Mouse (Mus musculus): ENCODE measurements around the gene Rcsd1. TPM values are rescaled to one million over a fixed set of nuclear protein-coding genes. Genes with fewer than 3 reads are reported as not detected.

Rcsd1 gene
- total and polyA plus RNA-seq, 3 experiments = 57.2 to 81.5 (median 68.7) TPM

GRCm38 (mm10) chr1:165724219-165725033 is 14.9 kb upstream of the Rcsd1 start:
- no peaks in the 10 kb centered on the region for H3K27me3 ChIP-seq (ENCODE audit: control insufficient read depth, insufficient read depth, low read length)
- no peak for DNase-seq
- 41% methylated on average over 11 of the region's 11 CpGs for WGBS
- H3K4me3 ChIP-seq = no peak overlapping the region
- no peaks in the 10 kb centered on the region for H3K36me3 ChIP-seq (ENCODE audit: control insufficient read depth, insufficient read depth, low read length)
- H3K9ac ChIP-seq (ENCODE audit: low read depth, low read length) = no peak overlapping the region
- TF ChIP-seq CTCF (IDR thresholded peaks at IDR 0.05) (peak; percentile 43), EP300 (IDR thresholded peaks at IDR 0.05; ENCODE audit: insufficient read depth, low read depth, low read length) (no peak), POLR2A (IDR thresholded peaks at IDR 0.05; ENCODE audit: insufficient read depth, low read depth, low read length) (no peak)
- H3K27ac ChIP-seq = peak overlapping the region; percentile 51
- intact Hi-C loops (cut with DNase I) = no loop called here
- H3K4me1 ChIP-seq (ENCODE audit: control insufficient read depth, insufficient read depth, low read length) = peaks cover 3% of the 10 kb centered on the region; the same call in 1 of the 2 replicates
- no peaks in the 10 kb centered on the region for H3K79me2 ChIP-seq (replicated peaks; ENCODE audit: control insufficient read depth, insufficient read depth, low read length)

GRCm38 (mm10) chr1:165722531-165723123 is 13.1 kb upstream of the Rcsd1 start:
- intact Hi-C loops (cut with DNase I) = no loop called here
- no peak for TF ChIP-seq EP300 (IDR thresholded peaks at IDR 0.05; ENCODE audit: insufficient read depth, low read depth, low read length)
- TF ChIP-seq POLR2A (IDR thresholded peaks at IDR 0.05; ENCODE audit: insufficient read depth, low read depth, low read length) = no peak
- no peak for TF ChIP-seq CTCF (IDR thresholded peaks at IDR 0.05)
- H3K79me2 ChIP-seq (replicated peaks; ENCODE audit: control insufficient read depth, insufficient read depth, low read length) = no peaks in the 10 kb centered on the region
- H3K9ac ChIP-seq (ENCODE audit: low read depth, low read length) = no peak overlapping the region
- peaks cover 8% of the 10 kb centered on the region for H3K4me1 ChIP-seq (ENCODE audit: control insufficient read depth, insufficient read depth, low read length)
- H3K27ac ChIP-seq = no peak overlapping the region
- 85% methylated on average over 9 of the region's 9 CpGs for WGBS
- H3K36me3 ChIP-seq (ENCODE audit: control insufficient read depth, insufficient read depth, low read length) = no peaks in the 10 kb centered on the region
- DNase-seq = no peak
- H3K27me3 ChIP-seq (ENCODE audit: control insufficient read depth, insufficient read depth, low read length) = no peaks in the 10 kb centered on the region
- H3K4me3 ChIP-seq = no peak overlapping the region

GRCm38 (mm10) chr1:165718543-165719105 is 9.1 kb upstream of the Rcsd1 start:
- WGBS = 12% methylated on average over 15 of the region's 15 CpGs
- peak overlapping the region; percentile 9 for H3K4me3 ChIP-seq
- peak overlapping the region; percentile 31 for H3K9ac ChIP-seq (ENCODE audit: low read depth, low read length)
- H3K4me1 ChIP-seq (ENCODE audit: control insufficient read depth, insufficient read depth, low read length) = peaks cover 8% of the 10 kb centered on the region
- peaks cover 4% of the 10 kb centered on the region for H3K36me3 ChIP-seq (ENCODE audit: control insufficient read depth, insufficient read depth, low read length)
- no peak for TF ChIP-seq CTCF (IDR thresholded peaks at IDR 0.05)
- no peak for TF ChIP-seq EP300 (IDR thresholded peaks at IDR 0.05; ENCODE audit: insufficient read depth, low read depth, low read length)
- TF ChIP-seq POLR2A (IDR thresholded peaks at IDR 0.05; ENCODE audit: insufficient read depth, low read depth, low read length) = peak; percentile 75
- DNase-seq = peak; percentile 50 to 52
- peak overlapping the region; percentile 94 for H3K27ac ChIP-seq
- intact Hi-C loops (cut with DNase I) = loop anchor here (1.0 kb wide), 1 partner anchor 34 kb away; no protein-coding TSS in a partner anchor
- H3K79me2 ChIP-seq (replicated peaks; ENCODE audit: control insufficient read depth, insufficient read depth, low read length) = no peaks in the 10 kb centered on the region
- H3K27me3 ChIP-seq (ENCODE audit: control insufficient read depth, insufficient read depth, low read length) = no peaks in the 10 kb centered on the region

- Histone ChIP-seq H3K9ac (ENCODE audit: low read depth, low read length) (peak overlapping the region; percentile 31), H3K4me1 (ENCODE audit: control insufficient read depth, insufficient read depth, low read length) (peaks cover 8% of the 10 kb centered on the region), H3K27me3 (ENCODE audit: control insufficient read depth, insufficient read depth, low read length) (no peaks in the 10 kb centered on the region), H3K27ac (peak overlapping the region; percentile 94), H3K36me3 (ENCODE audit: control insufficient read depth, insufficient read depth, low read length) (peaks cover 4% of the 10 kb centered on the region), H3K4me3 (peak overlapping the region; percentile 9), H3K79me2 (replicated peaks; ENCODE audit: control insufficient read depth, insufficient read depth, low read length) (no peaks in the 10 kb centered on the region)
- WGBS = 19% methylated on average over 11 of the region's 11 CpGs
- intact Hi-C loops (cut with DNase I) = loop anchor here (1.0 kb wide), 1 partner anchor 34 kb away; no protein-coding TSS in a partner anchor
- no peak for TF ChIP-seq CTCF (IDR thresholded peaks at IDR 0.05)
- TF ChIP-seq POLR2A (IDR thresholded peaks at IDR 0.05; ENCODE audit: insufficient read depth, low read depth, low read length) = peak; percentile 66; the same call in 1 of the 2 replicates
- TF ChIP-seq EP300 (IDR thresholded peaks at IDR 0.05; ENCODE audit: insufficient read depth, low read depth, low read length) = peak; percentile 95
- DNase-seq = peak; percentile 75 to 86
These were observed 8.4 kb upstream of the Rcsd1 start for GRCm38 (mm10) chr1:165717711-165718542.

GRCm38 (mm10) chr1:165716426-165716825 is 6.9 kb upstream of the Rcsd1 start:
- Histone ChIP-seq H3K27me3 (ENCODE audit: control insufficient read depth, insufficient read depth, low read length) (no peaks in the 10 kb centered on the region), H3K9ac (ENCODE audit: low read depth, low read length) (no peak overlapping the region), H3K79me2 (replicated peaks; ENCODE audit: control insufficient read depth, insufficient read depth, low read length) (no peaks in the 10 kb centered on the region), H3K36me3 (ENCODE audit: control insufficient read depth, insufficient read depth, low read length) (peaks cover 4% of the 10 kb centered on the region), H3K27ac (no peak overlapping the region; the same call in 1 of the 2 replicates), H3K4me3 (no peak overlapping the region), H3K4me1 (ENCODE audit: control insufficient read depth, insufficient read depth, low read length) (peaks cover 8% of the 10 kb centered on the region)
- no peak for DNase-seq
- intact Hi-C loops (cut with DNase I) = no loop called here
- WGBS = 92% methylated on average over 4 of the region's 4 CpGs
- no peak for TF ChIP-seq POLR2A (IDR thresholded peaks at IDR 0.05; ENCODE audit: insufficient read depth, low read depth, low read length)
- TF ChIP-seq EP300 (IDR thresholded peaks at IDR 0.05; ENCODE audit: insufficient read depth, low read depth, low read length) = no peak
- TF ChIP-seq CTCF (IDR thresholded peaks at IDR 0.05) = no peak

Data from heart, adult 2 months (tissue).